Mouse (Mus musculus) MEL (cell line): ENCODE measurements around the gene Ticam1. TPM values are rescaled to one million over a fixed set of nuclear protein-coding genes. Genes with fewer than 3 reads are reported as not detected.

ENCODE experiments used
- DNase-seq: peaks from one replicate; pipeline ENCODE4 v3.0.0; 2011; ENCODE audit warnings: low read depth, low spot score
- H3K27ac ChIP-seq: 2 replicates; pipeline ENCODE4 v1.5.1; 2012; ENCODE audit warnings: low read depth, mild to moderate bottlenecking, control low read depth, low read length, moderate library complexity; ENCODE audit not compliant: control insufficient read depth
- H3K27me3 ChIP-seq, 2 experiments: fragments of 150-350 bp in 1 of 2; sonication (generic) in 1 of 2; 2 replicates each; pipeline ENCODE4 v1.6.1; 2012; ENCODE audit warnings: low read length in 2 of 2, mild to moderate bottlenecking in 2 of 2, improper control_type of control experiment in 1 of 2, moderate library complexity in 1 of 2; ENCODE audit not compliant: insufficient read depth in 2 of 2, control insufficient read depth in 1 of 2
- H3K36me3 ChIP-seq, 2 experiments: 2 replicates each; pipeline ENCODE4 v1.6.1; 2012 to 2014; ENCODE audit warnings: low read length in 2 of 2, improper control_type of control experiment in 1 of 2, inconsistent platforms in 1 of 2, mild to moderate bottlenecking in 1 of 2; ENCODE audit not compliant: insufficient read depth in 2 of 2, control insufficient read depth in 1 of 2
- H3K4me1 ChIP-seq, 2 experiments: fragments of 150-350 bp in 1 of 2; sonication (generic) in 1 of 2; 2 replicates each; pipeline ENCODE4 v1.6.1; 2012; ENCODE audit warnings: low read length in 2 of 2, improper control_type of control experiment in 1 of 2, mild to moderate bottlenecking in 1 of 2; ENCODE audit not compliant: insufficient read depth in 2 of 2, control insufficient read depth in 1 of 2
- H3K4me3 ChIP-seq, 2 experiments: fragments of 150-350 bp in 1 of 2; sonication (generic) in 1 of 2; 2 replicates each; pipeline ENCODE4 v1.5.1; 2012; ENCODE audit warnings: low read depth in 2 of 2, low read length in 2 of 2, mild to moderate bottlenecking in 2 of 2, moderate library complexity in 2 of 2, control low read depth in 1 of 2, improper control_type of control experiment in 1 of 2; ENCODE audit not compliant: control insufficient read depth in 1 of 2, insufficient read depth in 1 of 2
- H3K79me2 ChIP-seq: 2 replicates; pipeline ENCODE4 v1.6.1; 2012; ENCODE audit warnings: mild to moderate bottlenecking, low read length, moderate library complexity; ENCODE audit not compliant: control insufficient read depth, poor library complexity, insufficient read depth
- H3K9ac ChIP-seq: 2 replicates; pipeline ENCODE4 v1.6.1; 2012; ENCODE audit warnings: low read depth, mild to moderate bottlenecking, control low read depth, low read length, moderate library complexity; ENCODE audit not compliant: control insufficient read depth, poor library complexity, severe bottlenecking
- H3K9me3 ChIP-seq: fragments of 150-350 bp; sonication (generic); replicated peaks from 2 replicates; pipeline ENCODE4 v1.6.1; 2012; ENCODE audit warnings: mild to moderate bottlenecking, low read length, improper control_type of control experiment, moderate library complexity; ENCODE audit not compliant: insufficient read depth
- BHLHE40 ChIP-seq: IDR thresholded peaks from 2 replicates; pipeline ENCODE4 v1.6.1; 2012; ENCODE audit warnings: low read depth, mild to moderate bottlenecking, inconsistent platforms, low read length, improper control_type of control experiment, borderline replicate concordance
- CHD1 ChIP-seq: IDR thresholded peaks from 2 replicates; pipeline ENCODE4 v1.6.1; 2012; ENCODE audit warnings: low read depth, mild to moderate bottlenecking, inconsistent platforms, low read length, improper control_type of control experiment
- CHD2 ChIP-seq: IDR thresholded peaks from 2 replicates; pipeline ENCODE4 v1.6.1; 2011; ENCODE audit warnings: low read length, improper control_type of control experiment
- CTCF ChIP-seq, 3 experiments: IDR thresholded peaks in 2 of 3; conservative IDR thresholded peaks in 1 of 3; 2 replicates each; pipeline ENCODE4 v1.5.1; 2011 to 2012; ENCODE audit warnings: low read length in 3 of 3, low read depth in 2 of 3, mild to moderate bottlenecking in 2 of 3, improper control_type of control experiment in 1 of 3, inconsistent platforms in 1 of 3, mixed read lengths in 1 of 3, moderate library complexity in 1 of 3; ENCODE audit not compliant: control insufficient read depth in 1 of 3, insufficient read depth in 1 of 3, poor library complexity in 1 of 3, severe bottlenecking in 1 of 3
- E2F4 ChIP-seq: IDR thresholded peaks from 2 replicates; pipeline ENCODE4 v1.6.1; 2011; ENCODE audit warnings: low read depth, low read length, improper control_type of control experiment, borderline replicate concordance
- ETS1 ChIP-seq: IDR thresholded peaks from 2 replicates; pipeline ENCODE4 v1.6.1; 2012; ENCODE audit warnings: low read depth, mild to moderate bottlenecking, inconsistent platforms, low read length, improper control_type of control experiment, moderate library complexity
- GABPA ChIP-seq: IDR thresholded peaks from 2 replicates; pipeline ENCODE4 v1.6.1; 2012; ENCODE audit warnings: low read depth, mild to moderate bottlenecking, inconsistent platforms, low read length, improper control_type of control experiment, moderate library complexity
- GATA1 ChIP-seq: IDR thresholded peaks from 2 replicates; pipeline ENCODE4 v1.6.1; 2011; ENCODE audit warnings: low read depth, low read length, improper control_type of control experiment
- HCFC1 ChIP-seq: IDR thresholded peaks from 2 replicates; pipeline ENCODE4 v1.6.1; 2012; ENCODE audit warnings: low read depth, mild to moderate bottlenecking, inconsistent platforms, low read length, improper control_type of control experiment, moderate library complexity
- MAX ChIP-seq: IDR thresholded peaks from 2 replicates; pipeline ENCODE4 v1.6.1; 2011; ENCODE audit warnings: low read length, improper control_type of control experiment
- MXI1 ChIP-seq: IDR thresholded peaks from 2 replicates; pipeline ENCODE4 v1.6.1; 2011; ENCODE audit warnings: mild to moderate bottlenecking, low read depth, low read length, improper control_type of control experiment
- MYC ChIP-seq: IDR thresholded peaks from 2 replicates; pipeline ENCODE4 v1.6.1; 2011; ENCODE audit warnings: low read depth, mild to moderate bottlenecking, low read length, improper control_type of control experiment, moderate library complexity
- POLR2A ChIP-seq, 2 experiments: IDR thresholded peaks; 2 replicates each; pipeline ENCODE4 v1.6.1; 2011 to 2012; ENCODE audit warnings: low read length in 2 of 2, mild to moderate bottlenecking in 2 of 2, control low read depth in 1 of 2, improper control_type of control experiment in 1 of 2, low read depth in 1 of 2, moderate library complexity in 1 of 2; ENCODE audit not compliant: control insufficient read depth in 1 of 2, insufficient read depth in 1 of 2, poor library complexity in 1 of 2
- RAD21 ChIP-seq: IDR thresholded peaks from 2 replicates; pipeline ENCODE4 v1.6.1; 2011; ENCODE audit warnings: mild to moderate bottlenecking, low read depth, low read length, improper control_type of control experiment
- RCOR1 ChIP-seq: IDR thresholded peaks from 2 replicates; pipeline ENCODE4 v1.6.1; 2012; ENCODE audit warnings: low read depth, mild to moderate bottlenecking, inconsistent platforms, low read length, improper control_type of control experiment
- SIN3A ChIP-seq: IDR thresholded peaks from 2 replicates; pipeline ENCODE4 v1.6.1; 2012; ENCODE audit warnings: low read length, improper control_type of control experiment, inconsistent platforms
- SMC3 ChIP-seq: IDR thresholded peaks from 2 replicates; pipeline ENCODE4 v1.6.1; 2011; ENCODE audit warnings: low read depth, low read length, improper control_type of control experiment
- TAL1 ChIP-seq: IDR thresholded peaks from 2 replicates; pipeline ENCODE4 v1.6.1; 2012; ENCODE audit warnings: mild to moderate bottlenecking, inconsistent platforms, low read length, moderate library complexity, mixed read lengths
- TBP ChIP-seq: IDR thresholded peaks from 2 replicates; pipeline ENCODE4 v1.8.0; 2011; ENCODE audit warnings: low read depth, low read length, improper control_type of control experiment
- polyA plus RNA-seq, 2 experiments: library from polyadenylated mRNA; stranded (reverse) in 1 of 2; unstranded in 1 of 2; fragments of >175 nt in 1 of 2; fragments of >200 nt in 1 of 2; gene quantifications; 2 replicates each; pipeline versions ENCODE4 v1.2.1 to v1.2.4; 2012; ENCODE audit warnings: low replicate concordance in 2 of 2, low read depth in 1 of 2; ENCODE audit not compliant: insufficient read length in 2 of 2, insufficient read depth in 1 of 2, missing spikeins in 1 of 2
- total RNA-seq: library from RNA; depleted of rRNA; stranded (reverse); fragments of 300-350 nt; gene quantifications from 2 replicates; pipeline ENCODE4 v1.2.3, GENCODE M21; 2012; rRNA removed

Gene Ticam1
- total and polyA plus RNA-seq, 3 experiments: 4.6 to 8.7 TPM; not detected in 1

DNA sequence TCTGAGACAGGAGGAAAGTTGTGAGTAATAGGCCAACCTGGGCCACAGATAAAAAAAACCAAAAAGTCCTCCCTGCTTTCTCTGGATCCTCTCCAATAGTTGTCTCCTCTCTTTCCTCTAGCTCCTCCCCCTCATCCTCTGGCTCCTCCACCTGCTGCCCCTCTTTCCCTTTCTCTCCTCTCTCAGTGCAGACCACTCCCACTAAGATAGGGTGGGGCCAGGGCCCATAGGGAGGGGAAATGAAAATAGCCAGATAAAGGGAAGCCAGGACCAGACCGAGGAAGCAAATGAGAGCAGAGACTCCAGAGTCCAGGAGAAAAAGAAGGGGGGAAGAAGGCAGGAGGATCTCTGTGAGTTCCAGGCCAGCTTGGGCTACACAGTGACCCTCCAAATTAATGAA lies 51.7 kb downstream of the Ticam1 start:
- no peak for DNase-seq
- no peaks in the 10 kb centered on the region for H3K4me1 ChIP-seq
- no peaks in the 10 kb centered on the region for H3K9me3 ChIP-seq
- H3K36me3 ChIP-seq: no peaks in the 10 kb centered on the region
- TF ChIP-seq GABPA: no peak
- TF ChIP-seq, all 39 proteins: peak for 0
- no peak overlapping the region for H3K4me3 ChIP-seq
- H3K9ac ChIP-seq: no peak overlapping the region
- no peaks in the 10 kb centered on the region for H3K79me2 ChIP-seq
- no peak overlapping the region for H3K27ac ChIP-seq
- peaks cover 5 to 13% of the 10 kb centered on the region in 2 experiments for H3K27me3 ChIP-seq

DNA sequence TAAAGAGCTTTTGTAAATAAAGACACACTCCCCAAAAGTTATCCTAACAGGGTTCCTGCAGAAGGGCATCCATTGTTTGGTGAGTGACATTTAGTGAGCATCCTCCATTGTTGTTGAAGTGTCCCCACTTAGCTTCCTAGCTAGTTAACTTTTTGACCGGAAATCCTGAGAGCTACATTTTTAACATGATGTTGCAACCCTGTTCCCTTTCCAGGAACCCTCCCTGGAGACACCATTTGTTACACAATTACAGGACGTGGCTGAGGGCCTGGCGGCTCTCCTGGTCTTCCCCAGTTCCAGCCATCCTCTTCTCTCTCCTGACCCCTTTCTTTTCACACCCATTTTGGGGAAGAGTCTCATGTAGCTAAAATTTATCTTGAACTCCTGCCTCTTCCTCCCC lies 56.8 kb downstream of the Ticam1 start:
- Histone ChIP-seq H3K27ac (no peak overlapping the region), H3K9me3 (no peaks in the 10 kb centered on the region), H3K36me3 (peaks cover 0 to 3% of the 10 kb centered on the region in 2 experiments; a peak in 1 of 4 replicates), H3K9ac (no peak overlapping the region), H3K27me3 (no peaks in the 10 kb centered on the region; a peak in 1 of 4 replicates), H3K4me1 (peaks cover 0 to 17% of the 10 kb centered on the region in 2 experiments; a peak in 3 of 4 replicates), H3K4me3 (no peak overlapping the region), H3K79me2 (peaks cover 13% of the 10 kb centered on the region)
- TF ChIP-seq TBP: no peak
- no peak for TF ChIP-seq CHD2
- no peak for TF ChIP-seq MAX
- no peak for TF ChIP-seq MXI1
- no peak for TF ChIP-seq GABPA
- no peak for TF ChIP-seq BHLHE40
- TF ChIP-seq CTCF (IDR thresholded peaks at IDR 0.05 in 2 of 3, conservative IDR thresholded peaks at IDR 0.05 in 1 of 3; ENCODE audit: control insufficient read depth in 1 of 3, insufficient read depth in 1 of 3, low read depth in 2 of 3, low read length in 3 of 3, poor library complexity in 1 of 3, severe bottlenecking in 1 of 3): no peak
- TF ChIP-seq E2F4: no peak
- no peak for TF ChIP-seq GATA1
- no peak for TF ChIP-seq SIN3A
- TF ChIP-seq RCOR1: no peak
- no peak for TF ChIP-seq MYC
- no peak for TF ChIP-seq TAL1
- TF ChIP-seq SMC3: no peak
- no peak for TF ChIP-seq RAD21
- no peak for TF ChIP-seq ETS1
- no peak for TF ChIP-seq POLR2A (IDR thresholded peaks at IDR 0.05; ENCODE audit: control insufficient read depth in 1 of 2, insufficient read depth in 1 of 2, low read depth in 1 of 2, low read length in 2 of 2, poor library complexity in 1 of 2)
- no peak for TF ChIP-seq HCFC1
- no peak for TF ChIP-seq CHD1
- DNase-seq: no peak

Other genes with a start within 250 kb of the Ticam1 start
- gene Sh3gl1, start 240.2 kb downstream of the Ticam1 start, total RNA-seq: 36.7 and 41.0 TPM in 2 replicates
- 10 to 100 TPM in 1 of 2 experiments, not detected in 1; 78.4 TPM for gene Sh3gl1, start 240.2 kb downstream of the Ticam1 start, polyA plus RNA-seq
- 48.5 and 49.5 TPM in 2 replicates for gene Chaf1a, start 236.3 kb downstream of the Ticam1 start, total RNA-seq
- gene Chaf1a, start 236.3 kb downstream of the Ticam1 start, polyA plus RNA-seq: 100 to 1,000 TPM in 1 of 2 experiments, not detected in 1; 116 TPM
- 24.8 and 28.2 TPM in 2 replicates for gene Ubxn6, start 201.8 kb downstream of the Ticam1 start, total RNA-seq
- 10 to 100 TPM in 1 of 2 experiments, not detected in 1; 42.2 TPM for gene Ubxn6, start 201.8 kb downstream of the Ticam1 start, polyA plus RNA-seq
- gene Hdgfl2, start 197.2 kb downstream of the Ticam1 start, total RNA-seq: 64.2 and 71.9 TPM in 2 replicates
- gene Hdgfl2, start 197.2 kb downstream of the Ticam1 start, polyA plus RNA-seq: 100 to 1,000 TPM in 1 of 2 experiments, not detected in 1; 132 TPM
- gene Plin4, start 167.0 kb downstream of the Ticam1 start, total RNA-seq: 0.08 and 0.10 TPM in 2 replicates
- gene Plin4, start 167.0 kb downstream of the Ticam1 start, polyA plus RNA-seq: under 1 TPM in 1 of 2 experiments, not detected in 1; 0.07 TPM
- gene Plin5, start 159.2 kb downstream of the Ticam1 start, total RNA-seq: not detected in 2 replicates
- gene Plin5, start 159.2 kb downstream of the Ticam1 start, polyA plus RNA-seq: not detected
- gene Lrg1, start 154.8 kb downstream of the Ticam1 start, total RNA-seq: not detected in 2 replicates
- not detected for gene Lrg1, start 154.8 kb downstream of the Ticam1 start, polyA plus RNA-seq
- 7.0 and 7.7 TPM in 2 replicates for gene Sema6b, start 136.4 kb downstream of the Ticam1 start, total RNA-seq
- gene Sema6b, start 136.4 kb downstream of the Ticam1 start, polyA plus RNA-seq: 10 to 100 TPM in 1 of 2 experiments, not detected in 1; 16.8 TPM
- gene Tnfaip8l1, start 114.3 kb downstream of the Ticam1 start, total RNA-seq: 3.4 and 4.0 TPM in 2 replicates
- gene Tnfaip8l1, start 114.3 kb downstream of the Ticam1 start, polyA plus RNA-seq: 1 to 10 TPM in 1 of 2 experiments, not detected in 1; 5.5 TPM
- 112 and 137 TPM in 2 replicates for gene Mydgf, start 92.9 kb downstream of the Ticam1 start, total RNA-seq
- gene Mydgf, start 92.9 kb downstream of the Ticam1 start, polyA plus RNA-seq: 100 to 1,000 TPM in 1 of 2 experiments, not detected in 1; 117 TPM
- 34.3 and 36.3 TPM in 2 replicates for gene Dpp9, start 57.9 kb downstream of the Ticam1 start, total RNA-seq
- 10 to 100 TPM in 1 of 2 experiments, not detected in 1; 67.2 TPM for gene Dpp9, start 57.9 kb downstream of the Ticam1 start, polyA plus RNA-seq
- 16.2 and 21.5 TPM in 2 replicates for gene Fem1a, start 20.0 kb downstream of the Ticam1 start, total RNA-seq
- gene Fem1a, start 20.0 kb downstream of the Ticam1 start, polyA plus RNA-seq: 10 to 100 TPM in 1 of 2 experiments, not detected in 1; 17.1 TPM
- 6.6 and 7.6 TPM in 2 replicates for gene Plin3, start 16.1 kb upstream of the Ticam1 start, total RNA-seq
- 10 to 100 TPM in 1 of 2 experiments, not detected in 1; 13.1 TPM for gene Plin3, start 16.1 kb upstream of the Ticam1 start, polyA plus RNA-seq
- not detected in 2 replicates for gene Arrdc5, start 23.5 kb upstream of the Ticam1 start, total RNA-seq
- gene Arrdc5, start 23.5 kb upstream of the Ticam1 start, polyA plus RNA-seq: not detected
- gene Uhrf1, start 26.5 kb upstream of the Ticam1 start, total RNA-seq: 185 and 201 TPM in 2 replicates
- gene Uhrf1, start 26.5 kb upstream of the Ticam1 start, polyA plus RNA-seq: 100 to 1,000 TPM; 115 to 133 TPM
- gene Kdm4b, start 49.3 kb upstream of the Ticam1 start, total RNA-seq: 9.1 and 12.5 TPM in 2 replicates
- gene Kdm4b, start 49.3 kb upstream of the Ticam1 start, polyA plus RNA-seq: 10 to 100 TPM in 1 of 2 experiments, not detected in 1; 27.5 TPM
- 37.2 and 51.6 TPM in 2 replicates for gene Ptprs, start 199.7 kb upstream of the Ticam1 start, total RNA-seq
- 100 to 1,000 TPM in 1 of 2 experiments, 10 to 100 TPM in 1; 80.9 to 324 TPM for gene Ptprs, start 199.7 kb upstream of the Ticam1 start, polyA plus RNA-seq
- gene Znrf4, start 235.6 kb upstream of the Ticam1 start, total RNA-seq: not detected in 2 replicates
- not detected for gene Znrf4, start 235.6 kb upstream of the Ticam1 start, polyA plus RNA-seq